Mouse (Mus musculus) bone marrow macrophage, adult 2 months (primary cell): Measurements from ENCODE around the gene Asic4.

Experiments used
- CTCF ChIP-seq: IDR thresholded peaks from 2 replicates; pipeline ENCODE4 v1.5.1; 2012; ENCODE audit warnings: low read depth, mild to moderate bottlenecking, low read length, moderate library complexity
- POLR2A ChIP-seq: IDR thresholded peaks from 2 replicates; pipeline ENCODE4 v1.6.1; 2012; ENCODE audit warnings: mild to moderate bottlenecking, low read depth, low read length, borderline replicate concordance

- TF ChIP-seq CTCF (no peak), POLR2A (no peak)
Measured at GRCm38 (mm10) chr1:75505159-75505955, 55.1 kb downstream of the Asic4 start.
